Mouse (Mus musculus) gastrocnemius, postnatal 36 days (tissue): Measurements from ENCODE around the gene Lifr. TPM values are rescaled to one million over a fixed set of nuclear protein-coding genes. Genes with fewer than 3 reads are reported as not detected.

Source experiments
- DNase-seq, 2 experiments: peaks; one replicate each; pipeline ENCODE4 v3.0.0; 2022
- intact Hi-C: fragments of 180-260 bp; cut with DNase I; formaldehyde crosslinking; loops from one replicate; pipeline ENCODE4 v1.15.1; 2025
- long read RNA-seq, 2 experiments: library from polyadenylated mRNA; stranded (forward); transcript quantifications; one replicate each; pipeline ENCODE4 v2.0.0; 2021
- total RNA-seq, 2 experiments: library from RNA; stranded (reverse); gene quantifications; 2 replicates each; pipeline ENCODE4 v1.2.3; 2021

Gene Lifr
- total RNA-seq, result 10 to 100 TPM; 44.2 to 56.9 TPM
- long read RNA-seq, experiment 1, full-length matches to known transcripts, result 4 of 31 reads
- long read RNA-seq, experiment 1, partial matches to known transcripts, result 21 of 31 reads
- long read RNA-seq, experiment 1, other reads (novel, unspliced or antisense), result 6 of 31 reads
- long read RNA-seq, experiment 2, partial matches to known transcripts, result 9 of 11 reads
- long read RNA-seq, experiment 2, other reads (novel, unspliced or antisense), result 2 of 11 reads

- intact Hi-C loops, result no loop called here
- DNase-seq, result no peak
These were observed at the start of gene Lifr for GRCm38 (mm10) chr15:7090211-7090765. Lifr (plus strand) TSS chr15:7090614.

- intact Hi-C loops, result loop anchor here (5.0 kb wide), 1 partner anchor 158 kb away; no protein-coding TSS in a partner anchor
- no peak for DNase-seq
These were observed 46.2 kb upstream of the Lifr start for GRCm38 (mm10) chr15:7044081-7044749.

- DNase-seq, result no peak
- intact Hi-C loops, result no loop called here
These were observed 45.4 kb upstream of the Lifr start for GRCm38 (mm10) chr15:7045056-7045455.

- no peak for DNase-seq
- intact Hi-C loops, result no loop called here
These were observed 42.5 kb upstream of the Lifr start for GRCm38 (mm10) chr15:7047931-7048330.

GRCm38 (mm10) chr15:7048916-7049315 lies 41.5 kb upstream of the Lifr start:
- no peak for DNase-seq
- intact Hi-C loops, result no loop called here

- DNase-seq, result no peak
- intact Hi-C loops, result no loop called here
These were observed 38.7 kb upstream of the Lifr start for GRCm38 (mm10) chr15:7051666-7052065.

- intact Hi-C loops, result no loop called here
- no peak for DNase-seq
These were observed 38.3 kb upstream of the Lifr start for GRCm38 (mm10) chr15:7052117-7052516.

GRCm38 (mm10) chr15:7056851-7057250 lies 33.6 kb upstream of the Lifr start:
- intact Hi-C loops, result no loop called here
- DNase-seq, result no peak

GRCm38 (mm10) chr15:7060522-7060921 lies 29.9 kb upstream of the Lifr start:
- DNase-seq, result no peak
- intact Hi-C loops, result no loop called here

GRCm38 (mm10) chr15:7061995-7062697 lies 28.3 kb upstream of the Lifr start:
- intact Hi-C loops, result no loop called here
- DNase-seq, result no peak

GRCm38 (mm10) chr15:7062698-7063009 lies 27.8 kb upstream of the Lifr start:
- DNase-seq, result no peak
- intact Hi-C loops, result no loop called here

- DNase-seq, result no peak
- intact Hi-C loops, result no loop called here
These were observed 26.7 kb upstream of the Lifr start for GRCm38 (mm10) chr15:7063521-7064240.

GRCm38 (mm10) chr15:7064992-7065523 lies 25.4 kb upstream of the Lifr start:
- no peak for DNase-seq
- intact Hi-C loops, result no loop called here

GRCm38 (mm10) chr15:7065624-7066023 lies 24.8 kb upstream of the Lifr start:
- intact Hi-C loops, result no loop called here
- no peak for DNase-seq

GRCm38 (mm10) chr15:7066752-7067151 lies 23.7 kb upstream of the Lifr start:
- DNase-seq, result no peak

GRCm38 (mm10) chr15:7069374-7069773 lies 21.0 kb upstream of the Lifr start:
- intact Hi-C loops, result no loop called here
- DNase-seq, result no peak

More at GRCm38 (mm10) chr15:7066752-7067151, 23.7 kb upstream of the Lifr start:
- intact Hi-C loops, result no loop called here

- intact Hi-C loops, result no loop called here
- no peak for DNase-seq
These were observed 20.1 kb upstream of the Lifr start for GRCm38 (mm10) chr15:7070199-7070794.

GRCm38 (mm10) chr15:7073269-7073668 lies 17.1 kb upstream of the Lifr start:
- intact Hi-C loops, result no loop called here

GRCm38 (mm10) chr15:7075185-7075584 lies 15.2 kb upstream of the Lifr start:
- no peak for DNase-seq
- intact Hi-C loops, result no loop called here

More at GRCm38 (mm10) chr15:7073269-7073668, 17.1 kb upstream of the Lifr start:
- DNase-seq, result no peak

- no peak for DNase-seq
- intact Hi-C loops, result no loop called here
These were observed 12.1 kb upstream of the Lifr start for GRCm38 (mm10) chr15:7078356-7078755.
